18 mouse cellular contexts compared by ENCODE assay signal in the genomic region with DNA sequence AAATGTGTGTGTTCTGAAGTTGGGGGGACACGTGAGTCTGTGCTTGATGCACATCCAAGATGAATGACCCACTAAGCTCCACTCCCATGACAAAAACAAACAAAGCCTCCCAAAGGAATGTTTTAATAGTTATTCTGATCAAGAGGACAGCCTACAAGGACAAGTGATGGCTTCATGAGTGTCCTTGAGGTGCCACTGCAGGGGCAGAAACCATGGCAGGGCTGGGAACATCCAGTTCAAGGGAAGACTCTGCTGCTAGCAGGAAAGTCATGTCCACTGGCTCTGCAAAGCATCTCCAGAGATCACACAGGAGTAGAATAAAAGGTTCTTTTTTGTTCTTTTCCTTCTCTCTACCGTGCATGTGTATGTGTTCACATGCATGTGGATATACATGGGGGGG.
"Had no signal": no experiment of that assay in that cellular context is flagged by ENCODE, and none has a peak within 500 bp of the region (broad histone marks: within the 10 kb centered on the region; RNA-seq: fewer than 3 reads in every experiment).

No protein-coding gene starts in this region.

- H3K9ac ChIP-seq: liver, postnatal 0 days; lung, embryonic 15.5 days; midbrain, embryonic 13.5 days; midbrain, embryonic 15.5 days; neural tube, embryonic 12.5 days; stomach, embryonic 15.5 days had no signal

- ATAC-seq: liver, postnatal 0 days; lung, postnatal 0 days; midbrain, embryonic 13.5 days; midbrain, embryonic 15.5 days had no signal

- H3K4me1 ChIP-seq: megakaryocyte, embryonic 14.5 days; neural tube, embryonic 12.5 days; stomach, embryonic 15.5 days had no signal

- H3K27ac ChIP-seq: lung, embryonic 15.5 days; macrophage; midbrain, embryonic 13.5 days; midbrain, embryonic 15.5 days; neural tube, embryonic 12.5 days; stomach, embryonic 15.5 days; stomach, postnatal 0 days had no signal

- H3K36me3 ChIP-seq: lung, embryonic 15.5 days; midbrain, embryonic 13.5 days; midbrain, embryonic 15.5 days; neural tube, embryonic 12.5 days; stomach, embryonic 15.5 days had no signal

- H3K4me3 ChIP-seq: lung, embryonic 15.5 days; megakaryocyte, embryonic 14.5 days; midbrain, embryonic 13.5 days; midbrain, embryonic 15.5 days; neural tube, embryonic 12.5 days; stomach, embryonic 15.5 days had no signal

- H3K9me3 ChIP-seq: lung, embryonic 15.5 days; midbrain, embryonic 13.5 days; midbrain, embryonic 15.5 days; neural tube, embryonic 12.5 days; stomach, embryonic 15.5 days had no signal

- H3K4me2 ChIP-seq: lung, embryonic 15.5 days; midbrain, embryonic 11.5 days; midbrain, embryonic 13.5 days; midbrain, embryonic 15.5 days; neural tube, embryonic 12.5 days; stomach, embryonic 15.5 days had no signal

- H3K27me3 ChIP-seq: lung, embryonic 15.5 days; megakaryocyte, embryonic 14.5 days; midbrain, embryonic 13.5 days; midbrain, embryonic 15.5 days; neural tube, embryonic 12.5 days; stomach, embryonic 15.5 days had no signal

- DNase-seq: liver, postnatal 0 days; lung, adult 2 months; lung, postnatal 14 days; lung, postnatal 36 days; right cerebral cortex, postnatal 14 days; thymus, adult 2 months; thymus, postnatal 25 days; thymus, postnatal 4 days had no signal
